Mouse (Mus musculus) lung, postnatal 0 days (tissue): ENCODE measurements around the gene Ccdc24. TPM values are rescaled to one million over a fixed set of nuclear protein-coding genes. Genes with fewer than 3 reads are reported as not detected.

Experiments used
- ATAC-seq: fragments of 200-750 bp; cut with Nextera tagmentation; 2 replicates; pipeline ENCODE4 v1.8.0; 2017; ENCODE audit warnings: moderate library complexity
- DNase-seq: peaks from one replicate; pipeline ENCODE4 v3.0.0-alpha.2; 2016; ENCODE audit warnings: low spot score
- H3K27ac ChIP-seq: fragments of 300-500 bp; sonication (generic); 2 replicates; pipeline ENCODE4 v1.5.1; 2014; ENCODE audit warnings: antibody characterized with exemption, mild to moderate bottlenecking, low read length, mixed read lengths
- H3K27me3 ChIP-seq: fragments of 300-500 bp; sonication (generic); replicated peaks from 2 replicates; pipeline ENCODE4 v1.6.1; 2014; ENCODE audit warnings: low read length, mixed read lengths; ENCODE audit not compliant: insufficient read depth
- H3K36me3 ChIP-seq: fragments of 300-500 bp; sonication (generic); 2 replicates; pipeline ENCODE4 v1.6.1; 2014; ENCODE audit warnings: low read length, mixed read lengths; ENCODE audit not compliant: insufficient read depth
- H3K4me1 ChIP-seq: fragments of 300-500 bp; sonication (generic); 2 replicates; pipeline ENCODE4 v1.6.1; 2014; ENCODE audit warnings: antibody characterized with exemption, low read depth, low read length, mixed read lengths; ENCODE audit not compliant: insufficient read depth
- H3K4me2 ChIP-seq: fragments of 300-500 bp; sonication (generic); replicated peaks from 2 replicates; pipeline ENCODE4 v1.6.1; 2014; ENCODE audit warnings: low read depth, mild to moderate bottlenecking, low read length, moderate library complexity, mixed read lengths
- H3K4me3 ChIP-seq: fragments of 300-500 bp; sonication (generic); 2 replicates; pipeline ENCODE4 v1.5.1; 2014; ENCODE audit warnings: low read depth, low read length
- H3K9ac ChIP-seq: fragments of 300-500 bp; sonication (generic); replicated peaks from 2 replicates; pipeline ENCODE4 v1.6.1; 2014; ENCODE audit warnings: low read depth, mild to moderate bottlenecking
- H3K9me3 ChIP-seq: fragments of 300-500 bp; sonication (generic); 2 replicates; pipeline ENCODE4 v1.6.1; 2016; ENCODE audit warnings: low read length, mixed read lengths
- CTCF ChIP-seq: IDR thresholded peaks from 2 replicates; pipeline ENCODE4 v1.5.1; 2016; ENCODE audit warnings: antibody characterized with exemption, mild to moderate bottlenecking
- EP300 ChIP-seq: IDR thresholded peaks from 2 replicates; pipeline ENCODE4 v1.6.1; 2016; ENCODE audit warnings: antibody characterized with exemption, mild to moderate bottlenecking, control low read depth
- WGBS: fragments of 180-500 bp; shearing (Covaris S2); extraction: QIAGEN DNeasy Blood & Tissue Kit; methylation state at CpG from one replicate; pipeline ENCODE4 v1.1.7; 2014; 5-methylcytosine and 5-hydroxymethylcytosine counted together
- polyA plus RNA-seq: library from polyadenylated mRNA; unstranded; fragments of >200 nt; fragmentation: Nextera tagmentation; extraction: Ambion mirVana; gene quantifications from 2 replicates; pipeline ENCODE4 v1.2.1, GENCODE M21; 2015

Gene Ccdc24
- polyA plus RNA-seq, 1 experiment from 2014 or later = 4.5 TPM

DNA sequence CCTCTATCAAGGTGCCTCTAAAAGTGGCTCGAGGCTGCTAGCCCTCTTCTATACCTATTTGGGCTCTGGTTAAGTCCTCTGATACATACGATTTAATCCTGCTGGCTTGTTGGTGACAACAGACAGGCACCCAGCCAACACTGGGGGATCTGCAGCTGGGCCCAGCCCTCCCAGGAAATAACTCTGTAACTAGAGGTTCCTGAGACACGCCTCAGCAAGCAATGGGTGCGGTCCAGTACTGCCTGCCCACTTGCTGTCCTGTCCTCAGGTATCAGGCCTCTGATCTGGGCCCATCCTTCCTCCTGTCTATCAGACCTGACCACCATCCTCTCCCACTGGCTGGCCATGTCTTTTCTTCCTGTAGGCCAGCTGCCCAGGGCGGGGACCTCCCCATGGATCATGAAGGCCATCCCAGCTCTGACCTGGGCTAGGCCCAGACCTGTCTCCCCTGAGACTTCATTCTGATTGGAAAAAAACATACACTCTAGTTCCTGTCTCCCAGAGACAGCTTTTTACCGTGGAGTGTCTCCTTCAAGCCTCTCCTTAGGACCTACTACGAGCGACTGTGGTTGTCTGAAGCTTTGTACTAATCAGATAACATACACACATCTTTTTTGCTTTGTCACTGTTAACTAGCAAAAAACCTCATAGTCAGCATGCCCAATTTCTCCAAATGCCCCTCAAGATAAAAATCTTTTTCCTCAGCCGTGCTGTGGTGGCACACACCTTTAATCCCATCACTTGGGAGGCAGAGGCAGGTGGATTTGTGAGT lies 40.3 kb downstream of the Ccdc24 start:
- H3K9ac ChIP-seq = peak overlapping the region; percentile 2; the same call in 1 of the 2 replicates
- ATAC-seq (no peak), DNase-seq (no peak)
- no peaks in the 10 kb centered on the region for H3K9me3 ChIP-seq
- peaks cover 9% of the 10 kb centered on the region for H3K4me1 ChIP-seq
- no peaks in the 10 kb centered on the region for H3K36me3 ChIP-seq
- TF ChIP-seq CTCF (no peak), EP300 (no peak)
- H3K27me3 ChIP-seq = no peaks in the 10 kb centered on the region
- no peak overlapping the region for H3K27ac ChIP-seq
- no peak overlapping the region for H3K4me2 ChIP-seq
- WGBS = 65% methylated on average over 9 of the region's 9 CpGs
- no peak overlapping the region for H3K4me3 ChIP-seq

DNA sequence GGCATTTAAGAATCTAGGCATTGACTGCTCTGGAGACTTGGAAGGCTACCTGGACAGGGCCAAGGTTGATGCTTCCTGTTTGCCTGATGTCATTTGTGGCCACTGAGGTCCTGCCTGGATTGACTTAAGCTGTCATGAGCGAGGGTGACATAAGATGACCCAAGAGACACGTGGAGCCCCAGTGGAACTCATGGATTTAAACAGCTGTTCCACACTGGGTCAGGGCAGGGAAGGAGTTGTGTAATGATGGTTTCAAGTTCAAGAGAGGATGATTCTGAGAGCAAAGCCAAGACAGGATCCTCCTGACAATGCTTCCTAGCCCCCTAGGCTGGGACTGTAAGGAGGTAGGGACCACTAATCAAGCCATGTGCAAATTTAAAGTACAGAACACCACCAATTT lies 40.9 kb downstream of the Ccdc24 start:
- Histone ChIP-seq H3K36me3 (no peaks in the 10 kb centered on the region), H3K4me3 (no peak overlapping the region), H3K9ac (no peak overlapping the region), H3K4me1 (peaks cover 5% of the 10 kb centered on the region; the same call in 1 of the 2 replicates), H3K27me3 (0 out of 2 replicates have a peak, but pooled peaks cover 2% of the 10 kb centered on the region), H3K9me3 (no peaks in the 10 kb centered on the region), H3K4me2 (no peak overlapping the region), H3K27ac (no peak overlapping the region)
- 62% methylated on average over 2 of the region's 2 CpGs for WGBS
- ATAC-seq (no peak), DNase-seq (no peak)
- TF ChIP-seq EP300 (no peak), CTCF (no peak)

GRCm38 (mm10) chr4:117830801-117831200 lies 41.6 kb downstream of the Ccdc24 start:
- H3K9me3 ChIP-seq = no peaks in the 10 kb centered on the region
- H3K36me3 ChIP-seq = no peaks in the 10 kb centered on the region
- no peak overlapping the region for H3K9ac ChIP-seq
- 0 out of 2 replicates have a peak, but pooled peaks cover 3% of the 10 kb centered on the region for H3K27me3 ChIP-seq
- H3K27ac ChIP-seq = no peak overlapping the region
- no peak overlapping the region for H3K4me3 ChIP-seq
- TF ChIP-seq CTCF (no peak), EP300 (no peak)
- H3K4me2 ChIP-seq = no peak overlapping the region
- 88% methylated on average over 9 of the region's 9 CpGs for WGBS
- DNase-seq (no peak), ATAC-seq (no peak)
- H3K4me1 ChIP-seq = peaks cover 5% of the 10 kb centered on the region; the same call in 1 of the 2 replicates

- Histone ChIP-seq H3K4me2 (peak overlapping the region; percentile 32), H3K27ac (no peak overlapping the region), H3K9ac (no peak overlapping the region), H3K4me1 (peaks cover 5% of the 10 kb centered on the region; the same call in 1 of the 2 replicates), H3K9me3 (no peaks in the 10 kb centered on the region), H3K4me3 (no peak overlapping the region), H3K36me3 (no peaks in the 10 kb centered on the region), H3K27me3 (0 out of 2 replicates have a peak, but pooled peaks cover 3% of the 10 kb centered on the region)
- peak; percentile 68 for DNase-seq
- TF ChIP-seq EP300 = 0 out of 2 replicates have a peak, but pooled peaks have one; percentile 12
- TF ChIP-seq CTCF = no peak
- ATAC-seq = peak; percentile 60
- WGBS = 4% methylated on average over 5 of the region's 5 CpGs
These were observed 42.2 kb downstream of the Ccdc24 start for GRCm38 (mm10) chr4:117830124-117830551.

- H3K4me3 ChIP-seq = no peak overlapping the region
- DNase-seq (peak; percentile 82), ATAC-seq (peak; percentile 69)
- peaks cover under 1% of the 10 kb centered on the region; the same call in 1 of the 2 replicates for H3K4me1 ChIP-seq
- TF ChIP-seq CTCF = peak; percentile 94
- TF ChIP-seq EP300 = no peak
- no peaks in the 10 kb centered on the region for H3K36me3 ChIP-seq
- 11% methylated on average over 12 of the region's 12 CpGs for WGBS
- peak overlapping the region; percentile 32 for H3K4me2 ChIP-seq
- no peaks in the 10 kb centered on the region for H3K9me3 ChIP-seq
- 0 out of 2 replicates have a peak, but pooled peaks cover 3% of the 10 kb centered on the region for H3K27me3 ChIP-seq
- H3K27ac ChIP-seq = 0 out of 2 replicates have a peak overlapping the region, but pooled peaks have one; percentile 3
- no peak overlapping the region for H3K9ac ChIP-seq
These were observed 42.9 kb downstream of the Ccdc24 start for GRCm38 (mm10) chr4:117829260-117830123.

DNA sequence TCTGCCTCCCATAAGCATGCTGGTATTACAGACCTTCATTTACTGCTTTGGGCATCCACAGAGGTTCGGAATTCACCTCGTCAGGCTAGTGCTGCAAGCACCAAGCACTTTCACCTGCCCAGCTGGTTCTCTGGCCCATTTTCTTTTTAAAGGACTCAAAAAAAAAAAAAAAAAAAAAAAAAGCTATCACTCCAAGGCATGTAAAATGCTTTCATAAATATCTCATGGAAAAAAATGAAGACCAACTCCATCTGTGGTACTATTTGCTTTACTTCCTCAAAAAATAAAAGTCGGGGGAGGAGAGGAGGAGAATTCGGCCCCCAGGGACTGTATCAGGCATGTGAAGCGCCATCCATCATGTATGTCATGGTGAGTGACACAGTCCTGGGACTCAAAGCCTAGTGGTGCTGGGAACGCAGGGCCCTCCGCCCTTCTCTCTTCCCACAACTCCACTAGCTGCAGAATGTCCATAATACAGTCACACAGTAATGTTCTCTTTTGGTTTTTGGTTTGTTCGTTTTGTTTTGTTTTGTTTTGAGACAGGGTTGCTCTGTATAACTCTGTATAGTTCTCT lies 43.7 kb downstream of the Ccdc24 start:
- H3K4me1 ChIP-seq = no peaks in the 10 kb centered on the region; the same call in 1 of the 2 replicates
- TF ChIP-seq EP300 (no peak), CTCF (no peak)
- ATAC-seq (no peak), DNase-seq (no peak)
- no peaks in the 10 kb centered on the region for H3K9me3 ChIP-seq
- H3K27ac ChIP-seq = no peak overlapping the region
- no peak overlapping the region for H3K4me2 ChIP-seq
- 0 out of 2 replicates have a peak, but pooled peaks cover 3% of the 10 kb centered on the region for H3K27me3 ChIP-seq
- no peak overlapping the region for H3K9ac ChIP-seq
- H3K36me3 ChIP-seq = no peaks in the 10 kb centered on the region
- WGBS = 48% methylated on average over 8 of the region's 8 CpGs
- H3K4me3 ChIP-seq = no peak overlapping the region
